Mouse (Mus musculus) stomach, embryonic 16.5 days (tissue): ENCODE measurements around the gene Men1. TPM values are rescaled to one million over a fixed set of nuclear protein-coding genes. Genes with fewer than 3 reads are reported as not detected.

ENCODE experiments used
- ATAC-seq: fragments of 200-750 bp; cut with Nextera tagmentation; 2 replicates; pipeline ENCODE4 v1.8.0; 2017; ENCODE audit warnings: moderate number of reproducible peaks, moderate TSS enrichment; ENCODE audit not compliant: insufficient read depth, low FRiP score
- H3K27ac ChIP-seq: fragments of 300-500 bp; sonication (generic); 2 replicates; pipeline ENCODE4 v1.5.1; 2014; ENCODE audit warnings: low read length
- H3K27me3 ChIP-seq: fragments of 300-500 bp; sonication (generic); 2 replicates; pipeline ENCODE4 v1.6.1; 2014; ENCODE audit warnings: low read length, control low read depth, mixed read lengths; ENCODE audit not compliant: control insufficient read depth, insufficient read depth
- H3K36me3 ChIP-seq: fragments of 300-500 bp; sonication (generic); 2 replicates; pipeline ENCODE4 v1.6.1; 2014; ENCODE audit warnings: low read length; ENCODE audit not compliant: control insufficient read depth, insufficient read depth
- H3K4me1 ChIP-seq: fragments of 300-500 bp; sonication (generic); 2 replicates; pipeline ENCODE4 v1.6.1; 2014; ENCODE audit warnings: low read length, control low read depth, mixed read lengths; ENCODE audit not compliant: control insufficient read depth, insufficient read depth
- H3K4me2 ChIP-seq: fragments of 300-500 bp; sonication (generic); 2 replicates; pipeline ENCODE4 v1.6.1; 2014; ENCODE audit warnings: low read depth, low read length, mixed read lengths
- H3K4me3 ChIP-seq: fragments of 300-500 bp; sonication (generic); replicated peaks from 2 replicates; pipeline ENCODE4 v1.5.1; 2014; ENCODE audit warnings: mild to moderate bottlenecking, low read length
- H3K9ac ChIP-seq: fragments of 300-500 bp; sonication (generic); 2 replicates; pipeline ENCODE4 v1.6.1; 2014; ENCODE audit warnings: low read length
- H3K9me3 ChIP-seq: fragments of 300-500 bp; sonication (generic); replicated peaks from 2 replicates; pipeline ENCODE4 v1.6.1; 2016; ENCODE audit warnings: low read length, control low read depth; ENCODE audit not compliant: control insufficient read depth
- WGBS: fragments of 180-500 bp; shearing (Covaris S2); extraction: QIAGEN DNeasy Blood & Tissue Kit; methylation state at CpG from one replicate; pipeline ENCODE4 v1.1.7; 2014; 5-methylcytosine and 5-hydroxymethylcytosine counted together
- polyA plus RNA-seq: library from polyadenylated mRNA; unstranded; fragments of >200 nt; fragmentation: Nextera tagmentation; extraction: Ambion mirVana; gene quantifications from 2 replicates; pipeline ENCODE4 v1.2.1, GENCODE M21; 2015

Gene Men1
- polyA plus RNA-seq, 1 experiment from 2014 or later = 60.2 TPM

- Histone ChIP-seq H3K4me3 (no peak overlapping the region), H3K4me1 (no peaks in the 10 kb centered on the region), H3K9me3 (no peaks in the 10 kb centered on the region), H3K4me2 (no peak overlapping the region), H3K9ac (no peak overlapping the region), H3K27me3 (no peaks in the 10 kb centered on the region), H3K27ac (no peak overlapping the region), H3K36me3 (peaks cover 43% of the 10 kb centered on the region)
- WGBS = 73% methylated on average over 14 of the region's 14 CpGs
- no peak for ATAC-seq
These were observed 41.4 kb downstream of the Men1 start for GRCm38 (mm10) chr19:6376255-6376564.

GRCm38 (mm10) chr19:6376643-6377042, 41.9 kb downstream of the Men1 start:
- 64% methylated on average over 2 of the region's 2 CpGs for WGBS
- Histone ChIP-seq H3K9me3 (no peaks in the 10 kb centered on the region), H3K27me3 (no peaks in the 10 kb centered on the region), H3K4me1 (no peaks in the 10 kb centered on the region), H3K27ac (no peak overlapping the region), H3K4me2 (no peak overlapping the region), H3K36me3 (peaks cover 42% of the 10 kb centered on the region), H3K9ac (no peak overlapping the region), H3K4me3 (no peak overlapping the region)
- no peak for ATAC-seq

GRCm38 (mm10) chr19:6377327-6378040, 42.7 kb downstream of the Men1 start:
- Histone ChIP-seq H3K4me1 (no peaks in the 10 kb centered on the region), H3K27me3 (no peaks in the 10 kb centered on the region), H3K9ac (no peak overlapping the region), H3K9me3 (no peaks in the 10 kb centered on the region), H3K4me3 (no peak overlapping the region), H3K27ac (no peak overlapping the region), H3K36me3 (peaks cover 41% of the 10 kb centered on the region), H3K4me2 (no peak overlapping the region)
- WGBS = 79% methylated on average over 11 of the region's 11 CpGs
- ATAC-seq = no peak

- no peak overlapping the region for H3K27ac ChIP-seq
- 85% methylated on average over 9 of the region's 9 CpGs for WGBS
- H3K9ac ChIP-seq = no peak overlapping the region
- no peaks in the 10 kb centered on the region for H3K27me3 ChIP-seq
- no peak overlapping the region for H3K4me2 ChIP-seq
- H3K4me3 ChIP-seq = no peak overlapping the region
- no peaks in the 10 kb centered on the region for H3K9me3 ChIP-seq
- H3K4me1 ChIP-seq = peaks cover 17% of the 10 kb centered on the region
- no peak for ATAC-seq
- H3K36me3 ChIP-seq = peaks cover 26% of the 10 kb centered on the region
These were observed 45.8 kb downstream of the Men1 start for GRCm38 (mm10) chr19:6380411-6381166.

DNA sequence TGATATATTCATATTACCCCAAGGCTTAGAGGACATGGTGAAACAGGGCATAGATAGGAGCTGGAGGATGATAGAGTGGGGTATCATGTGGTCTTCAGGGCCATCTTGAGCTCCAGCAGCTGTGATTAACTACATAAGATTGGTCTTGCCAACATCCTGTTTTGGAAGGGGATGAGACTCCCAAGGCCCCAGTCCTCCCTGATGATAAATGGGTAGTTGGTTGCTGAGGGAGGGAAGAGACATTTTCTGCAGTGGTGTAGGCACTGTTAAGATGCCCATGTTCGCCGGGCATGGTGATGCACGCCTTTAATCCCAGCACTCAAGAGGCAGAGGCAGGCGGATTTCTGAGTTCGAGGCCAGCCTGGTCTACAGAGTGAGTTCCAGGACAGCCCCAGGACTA, 46.5 kb downstream of the Men1 start:
- Histone ChIP-seq H3K36me3 (peaks cover 19% of the 10 kb centered on the region), H3K27me3 (no peaks in the 10 kb centered on the region), H3K27ac (no peak overlapping the region), H3K9ac (no peak overlapping the region), H3K9me3 (no peaks in the 10 kb centered on the region), H3K4me2 (no peak overlapping the region), H3K4me1 (peaks cover 19% of the 10 kb centered on the region), H3K4me3 (no peak overlapping the region)
- 96% methylated on average over 5 of the region's 5 CpGs for WGBS
- ATAC-seq = no peak

- Histone ChIP-seq H3K27ac (no peak overlapping the region), H3K4me2 (no peak overlapping the region), H3K27me3 (no peaks in the 10 kb centered on the region), H3K36me3 (peaks cover 7% of the 10 kb centered on the region; the same call in 1 of the 2 replicates), H3K4me3 (no peak overlapping the region), H3K9me3 (no peaks in the 10 kb centered on the region), H3K4me1 (peaks cover 19% of the 10 kb centered on the region), H3K9ac (no peak overlapping the region)
- WGBS = 68% methylated on average over 4 of the region's 4 CpGs
- ATAC-seq = no peak
These were observed 47.6 kb downstream of the Men1 start for GRCm38 (mm10) chr19:6382323-6382924.

GRCm38 (mm10) chr19:6383470-6383869, 48.7 kb downstream of the Men1 start:
- no peak overlapping the region for H3K4me3 ChIP-seq
- 38% methylated on average over 5 of the region's 5 CpGs for WGBS
- no peak for ATAC-seq
- no peak overlapping the region for H3K4me2 ChIP-seq
- no peak overlapping the region for H3K9ac ChIP-seq
- no peaks in the 10 kb centered on the region for H3K36me3 ChIP-seq
- no peaks in the 10 kb centered on the region for H3K27me3 ChIP-seq
- peaks cover 19% of the 10 kb centered on the region for H3K4me1 ChIP-seq
- no peaks in the 10 kb centered on the region for H3K9me3 ChIP-seq
- H3K27ac ChIP-seq = peak overlapping the region; percentile 36

GRCm38 (mm10) chr19:6384128-6384527, 49.3 kb downstream of the Men1 start, which contains the start of gene Pygm:
Gene Pygm (plus strand): TSS chr19:6384399.
- Histone ChIP-seq H3K9ac (peak within 1 kb of the TSS; percentile 58), H3K27ac (peak within 1 kb of the TSS; percentile 36)

DNA sequence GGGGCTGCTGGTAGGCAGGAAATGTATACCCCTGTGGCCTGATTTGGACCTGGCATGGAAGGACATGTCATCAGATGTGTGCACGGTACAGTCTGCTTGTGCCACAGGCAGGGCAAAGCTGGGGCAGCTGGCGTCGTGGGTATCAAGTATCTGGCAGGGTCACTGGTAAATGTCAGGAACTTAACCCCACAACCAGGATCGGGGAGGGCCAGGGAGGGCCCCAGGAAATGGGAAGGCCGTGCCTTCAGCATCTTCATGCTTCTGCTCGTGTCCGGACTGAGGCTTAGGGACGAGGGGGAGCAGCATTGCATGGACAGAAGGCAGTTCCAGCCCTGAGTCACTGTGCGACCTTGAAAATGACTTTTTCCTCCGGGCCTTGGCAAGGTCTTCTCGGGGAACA, 50.2 kb downstream of the Men1 start:
- 64% methylated on average over 11 of the region's 11 CpGs for WGBS
- Histone ChIP-seq H3K27me3 (no peaks in the 10 kb centered on the region), H3K9me3 (no peaks in the 10 kb centered on the region), H3K4me2 (peak overlapping the region; percentile 46), H3K27ac (0 out of 2 replicates have a peak overlapping the region, but pooled peaks have one; percentile 36), H3K9ac (peak overlapping the region; percentile 58), H3K4me3 (peak overlapping the region; percentile 19; the same call in 1 of the 2 replicates), H3K36me3 (no peaks in the 10 kb centered on the region), H3K4me1 (peaks cover 22% of the 10 kb centered on the region)
- no peak for ATAC-seq

More at GRCm38 (mm10) chr19:6384128-6384527, 49.3 kb downstream of the Men1 start, which contains the start of gene Pygm:
- H3K4me1 ChIP-seq = peaks cover 19% of the 10 kb centered on the region
- peak within 1 kb of the TSS; percentile 46 for H3K4me2 ChIP-seq
- H3K9me3 ChIP-seq = no peaks in the 10 kb centered on the region
- H3K4me3 ChIP-seq = peak within 1 kb of the TSS; percentile 19
- no peaks in the 10 kb centered on the region for H3K27me3 ChIP-seq
- H3K36me3 ChIP-seq = no peaks in the 10 kb centered on the region
- 14% methylated on average over 7 of the region's 7 CpGs for WGBS
- ATAC-seq = peak; percentile 86
